ENCODE assay signal across 10 mouse cellular contexts in the genomic region with DNA sequence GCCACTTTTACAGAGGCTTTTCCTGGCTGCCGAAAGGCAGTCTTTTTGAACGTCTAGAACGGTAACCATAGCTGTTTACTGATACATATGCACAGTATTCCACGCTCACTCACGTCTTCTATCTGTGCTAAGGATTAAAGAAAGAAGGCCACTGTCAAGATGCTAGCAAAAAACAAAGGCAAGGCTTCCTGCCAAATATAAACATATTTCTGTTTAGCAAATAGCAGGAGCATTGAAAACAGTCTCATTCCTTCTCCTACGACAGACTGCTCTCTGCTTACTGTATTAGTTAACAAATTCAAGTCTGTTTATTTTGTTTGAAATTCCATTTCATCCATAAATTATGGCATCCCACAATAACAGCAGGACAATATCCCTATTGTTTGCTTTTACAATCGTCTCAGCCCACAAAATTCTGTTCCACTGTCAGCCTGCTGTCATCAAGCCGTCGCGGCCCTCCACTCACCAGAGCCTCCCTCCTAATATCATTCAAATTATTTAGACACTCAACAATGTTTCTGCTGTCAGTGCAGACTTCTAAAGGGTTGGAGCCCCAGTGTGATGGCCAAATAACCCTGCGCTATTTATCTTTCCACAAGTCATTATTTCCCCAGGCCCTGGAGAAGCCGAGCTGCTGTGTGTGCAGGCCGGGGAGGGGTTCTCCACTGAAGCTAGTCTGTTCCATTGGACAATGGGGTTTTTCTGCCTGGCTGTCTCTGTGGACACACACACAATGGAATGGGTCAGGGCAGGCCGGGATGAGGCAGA.
A peak's percentile ranks its signal among the peaks of the same experiment; 100 is the strongest.
DNase-seq lines count a peak whose midpoint lies in the region; ATAC-seq and TF ChIP-seq lines count a peak whose summit lies in the region.
"Had no signal": no experiment of that assay in that cellular context is flagged by ENCODE, and none has a peak within 500 bp of the region (broad histone marks: within the 10 kb centered on the region; RNA-seq: fewer than 3 reads in every experiment).

No protein-coding gene starts in this region.

- H3K9ac ChIP-seq in liver, postnatal 0 days (replicated peaks), result no peak overlapping the region
- H3K9ac ChIP-seq in neural tube, embryonic 15.5 days (replicated peaks), result no peak overlapping the region
- H3K9ac ChIP-seq: embryonic facial prominence, embryonic 13.5 days had no signal

- no peaks in the 10 kb centered on the region for H3K9me3 ChIP-seq in liver, postnatal 0 days (ENCODE audit: low read length)
- no peaks in the 10 kb centered on the region for H3K9me3 ChIP-seq in neural tube, embryonic 15.5 days (replicated peaks)
- H3K9me3 ChIP-seq: embryonic facial prominence, embryonic 13.5 days had no signal

- TF ChIP-seq EP300 in liver, postnatal 0 days (IDR thresholded peaks at IDR 0.05; ENCODE audit: low read depth), result no peak

- H3K4me2 ChIP-seq in liver, postnatal 0 days (ENCODE audit: low read depth, low read length), result no peak overlapping the region
- H3K4me2 ChIP-seq in neural tube, embryonic 15.5 days, result no peak overlapping the region
- H3K4me2 ChIP-seq: embryonic facial prominence, embryonic 13.5 days had no signal

- H3K4me3 ChIP-seq in liver, postnatal 0 days (ENCODE audit: low read depth, low read length), result no peak overlapping the region
- no peak overlapping the region for H3K4me3 ChIP-seq in neural tube, embryonic 15.5 days (replicated peaks)
- H3K4me3 ChIP-seq: embryonic facial prominence, embryonic 13.5 days had no signal

- H3K36me3 ChIP-seq in liver, postnatal 0 days (replicated peaks; ENCODE audit: insufficient read depth, low read length), result no peaks in the 10 kb centered on the region
- no peaks in the 10 kb centered on the region for H3K36me3 ChIP-seq in neural tube, embryonic 15.5 days
- H3K36me3 ChIP-seq: embryonic facial prominence, embryonic 13.5 days had no signal

- peak; percentile 26 for DNase-seq in cerebellum, adult 11-12 months
- DNase-seq in cerebellum, postnatal 14 days, result no peak
- DNase-seq in liver, result peak; percentile 3
- no peak for DNase-seq in liver, postnatal 0 days
- peak; percentile 8 to 57 for DNase-seq in layer of hippocampus, adult 18-20 months (ENCODE audit: low spot score in 2 of 2)
- no peak for DNase-seq in spleen, postnatal 14 days (ENCODE audit: low spot score in 2 of 2)
- DNase-seq: thymus, adult 18-20 months had no signal

- TF ChIP-seq CTCF in liver, postnatal 0 days (IDR thresholded peaks at IDR 0.05; ENCODE audit: low read depth), result no peak

- ATAC-seq in liver, postnatal 0 days, result no peak
- no peak for ATAC-seq in neural tube, embryonic 15.5 days (ENCODE audit: low FRiP score)
- ATAC-seq in megakaryocyte, adult 5-6 weeks (ENCODE audit: poor library complexity, severe bottlenecking), result no peak

- H3K27ac ChIP-seq in liver, postnatal 0 days (ENCODE audit: low read depth), result no peak overlapping the region
- peak overlapping the region; percentile 7; the same call in 1 of the 2 replicates for H3K27ac ChIP-seq in neural tube, embryonic 15.5 days (replicated peaks)
- H3K27ac ChIP-seq: embryonic facial prominence, embryonic 13.5 days had no signal

- 72% methylated on average over 14 of the region's 14 CpGs for WGBS in liver, postnatal 0 days (ENCODE audit: insufficient replicate concordance)
- WGBS in neural tube, embryonic 15.5 days, result 13% methylated on average over 14 of the region's 14 CpGs

- H3K4me1 ChIP-seq in liver, postnatal 0 days (ENCODE audit: insufficient read depth), result no peaks in the 10 kb centered on the region
- peaks cover 17% of the 10 kb centered on the region for H3K4me1 ChIP-seq in neural tube, embryonic 15.5 days

- no peaks in the 10 kb centered on the region for H3K27me3 ChIP-seq in liver, postnatal 0 days (ENCODE audit: insufficient read depth, low read length)
- H3K27me3 ChIP-seq in neural tube, embryonic 15.5 days (replicated peaks), result peaks cover 9% of the 10 kb centered on the region; the same call in 1 of the 2 replicates
- H3K27me3 ChIP-seq: embryonic facial prominence, embryonic 13.5 days had no signal

Comparison
In these comparisons a context has a peak if more than half of its experiments do, and no peak if none do; other contexts are left out.
1. DNase-seq: peak in cerebellum, adult 11-12 months (single experiment), liver (single experiment) and layer of hippocampus, adult 18-20 months (2 of 2); none in cerebellum, postnatal 14 days (0 of 2), liver, postnatal 0 days (single experiment) and spleen, postnatal 14 days (0 of 2).